ENCODE assay signal across 13 mouse cellular contexts in genomic region chr9:37098600-37098999, GRCm38 (mm10). TPM values are rescaled to one million over a fixed set of nuclear protein-coding genes. Genes with fewer than 3 reads are reported as not detected.
DNase-seq lines count a peak whose midpoint lies in the region; TF ChIP-seq lines count a peak whose summit lies in the region.
"Had no signal": no experiment of that assay in that cellular context is flagged by ENCODE, and none has a peak within 500 bp of the region (broad histone marks: within the 10 kb centered on the region; RNA-seq: fewer than 3 reads in every experiment).

No protein-coding gene starts in this region.

- no peak for TF ChIP-seq POLR2A in brain, embryonic 14.5 days (IDR thresholded peaks at IDR 0.05; ENCODE audit: borderline replicate concordance, extremely low read depth, insufficient read depth, insufficient read length, poor library complexity, severe bottlenecking)

- TF ChIP-seq CTCF in brain, embryonic 14.5 days (IDR thresholded peaks at IDR 0.05; ENCODE audit: borderline replicate concordance, extremely low read depth, insufficient read depth, insufficient read length), result no peak

- DNase-seq in cerebellum, postnatal 10 days, result peak; percentile 45 to 59
- DNase-seq in cerebellum, postnatal 4 days (ENCODE audit: low spot score in 2 of 2), result no peak
- DNase-seq in 3T3-L1 (ENCODE audit: low read depth, low spot score), result peak; percentile 33
- DNase-seq in brain, embryonic 14.5 days (ENCODE audit: low read depth), result peak; percentile 42
- no peak for DNase-seq in spleen, postnatal 14 days (ENCODE audit: low spot score in 2 of 2)
- DNase-seq: adrenal gland, adult 8-10 months; adrenal gland, postnatal 14 days; adrenal gland, postnatal 36 days; cerebellum, adult 11-12 months; cerebellum, adult 2 months; cerebellum, adult 9-10 months; forebrain, postnatal 0 days had no signal

RNA-seq across cellular contexts. Expression of gene Pknox2, which starts 48.6 kb away (rescaled TPM):
- polyA plus RNA-seq in brain, embryonic 14.5 days (2012; rRNA removed), result 37.2 and 38.3 TPM in 2 replicates
- polyA plus RNA-seq: activated CD4-positive, CD25-positive, alpha-beta regulatory T cell, adult 4 months had no signal

Comparison
In these comparisons a context has a peak if more than half of its experiments do, and no peak if none do; other contexts are left out.
1. DNase-seq: peak in cerebellum, postnatal 10 days (2 of 2), 3T3-L1 (single experiment) and brain, embryonic 14.5 days (single experiment); none in cerebellum, postnatal 4 days (0 of 2) and spleen, postnatal 14 days (0 of 2).